Comparison of ENCODE assay signal across 39 mouse cellular contexts in the genomic region with DNA sequence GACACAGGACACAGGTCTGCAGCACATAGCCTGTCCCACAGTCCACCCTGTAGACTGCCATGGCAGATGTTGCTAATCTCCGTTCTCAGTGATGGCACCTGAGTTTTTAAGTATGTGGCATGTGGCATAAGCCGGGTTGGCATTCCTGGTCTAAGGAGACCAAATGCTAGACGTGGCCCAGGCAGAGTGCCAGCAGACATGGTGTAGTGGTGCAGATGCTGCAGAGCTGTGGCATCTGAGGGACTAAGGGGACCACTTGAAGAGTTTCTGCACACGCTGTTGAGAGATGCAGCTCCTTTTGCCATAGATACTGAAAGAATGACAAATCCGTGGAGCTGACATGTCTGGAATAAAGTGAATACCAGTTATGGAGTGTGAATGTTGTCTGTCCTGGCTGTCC. TPM values are rescaled to one million over a fixed set of nuclear protein-coding genes. Genes with fewer than 3 reads are reported as not detected.
"Had no signal": no experiment of that assay in that cellular context is flagged by ENCODE, and none has a peak within 500 bp of the region (broad histone marks: within the 10 kb centered on the region; RNA-seq: fewer than 3 reads in every experiment).

No protein-coding gene starts in this region.

- ATAC-seq: hindbrain, embryonic 16.5 days; inflammation-experienced regulatory T-cells, adult 6 months; intestine, embryonic 15.5 days; intestine, postnatal 0 days had no signal

- H3K9me3 ChIP-seq: heart, embryonic 10.5 days; heart, embryonic 12.5 days; hindbrain, embryonic 10.5 days; hindbrain, embryonic 12.5 days; intestine, embryonic 15.5 days; limb, embryonic 10.5 days; limb, embryonic 12.5 days; liver, embryonic 13.5 days had no signal

- H3K4me2 ChIP-seq: heart, embryonic 12.5 days; hindbrain, embryonic 12.5 days; hindbrain, embryonic 14.5 days; intestine, embryonic 15.5 days; limb, embryonic 12.5 days; liver, embryonic 13.5 days had no signal

- DNase-seq: gastrocnemius, adult 2 months; gastrocnemius, postnatal 10 days; gastrocnemius, postnatal 25 days; heart, postnatal 10 days; heart, postnatal 4 days; kidney, adult 18-20 months; kidney, adult 8-10 months; kidney, postnatal 10 days; kidney, postnatal 25 days; kidney, postnatal 4 days; liver; liver, embryonic 13.5 days had no signal

- H3K27me3 ChIP-seq: heart, embryonic 12.5 days; hindbrain, embryonic 12.5 days; intestine, embryonic 15.5 days; liver, embryonic 13.5 days had no signal

- H3K9ac ChIP-seq: heart, embryonic 12.5 days; hindbrain, embryonic 12.5 days; hindbrain, embryonic 14.5 days; intestine, embryonic 15.5 days; limb, embryonic 12.5 days; liver, embryonic 13.5 days had no signal

- H3K4me3 ChIP-seq: gastrocnemius, adult 2 months; heart, embryonic 10.5 days; heart, embryonic 12.5 days; hindbrain, embryonic 10.5 days; hindbrain, embryonic 12.5 days; intestine, embryonic 15.5 days; layer of hippocampus, adult 2 months; left cerebral cortex, adult 2 months; limb, embryonic 10.5 days; limb, embryonic 12.5 days; liver, embryonic 13.5 days had no signal

- H3K27ac ChIP-seq: gastrocnemius, adult 2 months; heart, embryonic 10.5 days; hindbrain, embryonic 10.5 days; hindbrain, embryonic 12.5 days; hindbrain, embryonic 14.5 days; intestine, embryonic 15.5 days; layer of hippocampus, adult 2 months; left cerebral cortex, adult 2 months; limb, embryonic 10.5 days; limb, embryonic 12.5 days; liver, embryonic 13.5 days had no signal

RNA-seq across cellular contexts. Expression of gene Gm11034, which starts 9.2 kb away (rescaled TPM):
- total RNA-seq: gastrocnemius, adult 2 months; gastrocnemius, postnatal 10 days; gastrocnemius, postnatal 25 days; gastrocnemius, postnatal 4 days; granulocyte monocyte progenitor cell, adult 5-6 weeks; heart, adult 8-10 months; heart, postnatal 10 days; heart, postnatal 25 days; heart, postnatal 4 days; layer of hippocampus, adult 2 months; layer of hippocampus, postnatal 10 days; layer of hippocampus, postnatal 25 days; left cerebral cortex, adult 2 months; left cerebral cortex, postnatal 14 days; left cerebral cortex, postnatal 36 days had no signal
- polyA plus RNA-seq: frontal cortex, adult 2 months; heart, embryonic 10.5 days; heart, embryonic 12.5 days; heart, embryonic 14.5 days; heart, embryonic 16.5 days; hindbrain, embryonic 10.5 days; hindbrain, embryonic 12.5 days; hindbrain, embryonic 14.5 days; hindbrain, embryonic 16.5 days; inflammation-experienced regulatory T-cells, adult 6 months; intestine, embryonic 15.5 days; intestine, postnatal 0 days; kidney, embryonic 14.5 days; kidney, embryonic 16.5 days; limb, embryonic 10.5 days; limb, embryonic 12.5 days; limb, embryonic 14.5 days; liver, embryonic 13.5 days had no signal

RNA-seq across cellular contexts. Expression of gene Cib3, which starts 10.0 kb away (rescaled TPM):
- total RNA-seq: gastrocnemius, adult 2 months; gastrocnemius, postnatal 10 days; gastrocnemius, postnatal 25 days; gastrocnemius, postnatal 4 days; heart, postnatal 10 days; heart, postnatal 4 days; layer of hippocampus, adult 2 months; layer of hippocampus, postnatal 10 days; layer of hippocampus, postnatal 25 days; left cerebral cortex, postnatal 14 days; left cerebral cortex, postnatal 36 days had no signal
- polyA plus RNA-seq: heart, embryonic 10.5 days; heart, embryonic 12.5 days; heart, embryonic 14.5 days; heart, embryonic 16.5 days; hindbrain, embryonic 10.5 days; hindbrain, embryonic 12.5 days; hindbrain, embryonic 14.5 days; hindbrain, embryonic 16.5 days; intestine, embryonic 15.5 days; kidney, embryonic 14.5 days; kidney, embryonic 16.5 days; limb, embryonic 10.5 days; limb, embryonic 12.5 days; limb, embryonic 14.5 days; liver, embryonic 13.5 days had no signal

RNA-seq across cellular contexts. Expression of gene Hsh2d, which starts 33.2 kb away (rescaled TPM):
- total RNA-seq: gastrocnemius, adult 2 months; gastrocnemius, postnatal 10 days; gastrocnemius, postnatal 25 days; gastrocnemius, postnatal 4 days; heart, adult 8-10 months; heart, postnatal 10 days; heart, postnatal 25 days; layer of hippocampus, postnatal 25 days; left cerebral cortex, adult 2 months; left cerebral cortex, postnatal 14 days; left cerebral cortex, postnatal 36 days had no signal
- polyA plus RNA-seq: heart, embryonic 14.5 days; hindbrain, embryonic 10.5 days; hindbrain, embryonic 12.5 days; hindbrain, embryonic 14.5 days; hindbrain, embryonic 16.5 days; kidney, embryonic 14.5 days; kidney, embryonic 16.5 days; limb, embryonic 10.5 days; limb, embryonic 12.5 days had no signal
